Mouse (Mus musculus) hindbrain, embryonic 10.5 days (tissue): ENCODE results near the gene H2-DMa. TPM values are rescaled to one million over a fixed set of nuclear protein-coding genes. Genes with fewer than 3 reads are reported as not detected.
A peak's percentile ranks its signal among the peaks of the same experiment; 100 is the strongest.

ENCODE experiments used
- DNase-seq: peaks from one replicate; pipeline ENCODE4 v3.0.0-alpha.2; 2017; ENCODE audit warnings: low spot score
- H3K27ac ChIP-seq: fragments of 300-500 bp; sonication (generic); 2 replicates; pipeline ENCODE4 v1.5.1; 2016; ENCODE audit warnings: mild to moderate bottlenecking, moderate library complexity
- H3K27me3 ChIP-seq: fragments of 300-500 bp; sonication (generic); 2 replicates; pipeline ENCODE4 v1.6.1; 2016; ENCODE audit warnings: mild to moderate bottlenecking; ENCODE audit not compliant: poor library complexity, insufficient read depth, severe bottlenecking
- H3K36me3 ChIP-seq: fragments of 300-500 bp; sonication (generic); 2 replicates; pipeline ENCODE4 v1.6.1; 2016; ENCODE audit warnings: mild to moderate bottlenecking, moderate library complexity
- H3K4me1 ChIP-seq: fragments of 300-500 bp; sonication (generic); replicated peaks from 2 replicates; pipeline ENCODE4 v1.6.1; 2016; ENCODE audit warnings: mild to moderate bottlenecking
- H3K4me3 ChIP-seq: fragments of 300-500 bp; sonication (generic); 2 replicates; pipeline ENCODE4 v1.5.1; 2016; ENCODE audit warnings: mild to moderate bottlenecking, moderate library complexity
- H3K9me3 ChIP-seq: fragments of 300-500 bp; sonication (generic); 2 replicates; pipeline ENCODE4 v1.6.1; 2016; ENCODE audit warnings: mild to moderate bottlenecking, moderate library complexity
- WGBS: fragments of 180-500 bp; shearing (Covaris S2); methylation state at CpG from one replicate; pipeline ENCODE4 v1.1.7; 2016; 5-methylcytosine and 5-hydroxymethylcytosine counted together
- polyA plus RNA-seq: library from polyadenylated mRNA; unstranded; fragments of >200 nt; fragmentation: Nextera tagmentation; extraction: Ambion mirVana; gene quantifications from 2 replicates; pipeline ENCODE4 v1.2.1, GENCODE M21; 2016

The H2-DMa gene
- polyA plus RNA-seq = 5.8 and 7.7 TPM in 2 replicates

GRCm38 (mm10) chr17:34119249-34120179, at the start of gene H2-DMa:
TSS of gene H2-DMa (plus strand) at chr17:34119541.
- H3K27me3 ChIP-seq = no peaks in the 10 kb centered on the region
- no peaks in the 10 kb centered on the region for H3K9me3 ChIP-seq
- peak within 1 kb of the TSS; percentile 100 for H3K4me3 ChIP-seq
- H3K36me3 ChIP-seq = peaks cover 51% of the 10 kb centered on the region
- peak; percentile 98 for DNase-seq
- WGBS = under 1% methylated on average over 96 of the region's 96 CpGs
- H3K4me1 ChIP-seq = peaks cover 37% of the 10 kb centered on the region
- peak within 1 kb of the TSS; percentile 100 for H3K27ac ChIP-seq

- Histone ChIP-seq H3K4me1 (0 out of 2 replicates have a peak, but pooled peaks cover 8% of the 10 kb centered on the region), H3K27me3 (peaks cover 19% of the 10 kb centered on the region), H3K27ac (no peak overlapping the region), H3K9me3 (no peaks in the 10 kb centered on the region), H3K4me3 (no peak overlapping the region), H3K36me3 (no peaks in the 10 kb centered on the region)
- no peak for DNase-seq
- WGBS = 79% methylated on average over 5 of the region's 5 CpGs
Measured at GRCm38 (mm10) chr17:34072091-34072490, 47.2 kb upstream of the H2-DMa start.

- Histone ChIP-seq H3K36me3 (no peaks in the 10 kb centered on the region), H3K9me3 (no peaks in the 10 kb centered on the region), H3K4me1 (peaks cover 10% of the 10 kb centered on the region; the same call in 1 of the 2 replicates), H3K27ac (no peak overlapping the region), H3K4me3 (no peak overlapping the region), H3K27me3 (peaks cover 23% of the 10 kb centered on the region)
- WGBS = 41% methylated on average over 7 of the region's 7 CpGs
- peak; percentile 56 for DNase-seq
Measured at GRCm38 (mm10) chr17:34075271-34075670, 44.1 kb upstream of the H2-DMa start.

GRCm38 (mm10) chr17:34077549-34077948, 41.8 kb upstream of the H2-DMa start:
- WGBS = 2% methylated on average over 9 of the region's 9 CpGs
- peak; percentile 83 for DNase-seq
- no peaks in the 10 kb centered on the region for H3K9me3 ChIP-seq
- no peaks in the 10 kb centered on the region for H3K36me3 ChIP-seq
- H3K4me3 ChIP-seq = no peak overlapping the region
- peaks cover 10% of the 10 kb centered on the region; the same call in 1 of the 2 replicates for H3K4me1 ChIP-seq
- H3K27me3 ChIP-seq = peaks cover 23% of the 10 kb centered on the region
- no peak overlapping the region for H3K27ac ChIP-seq

GRCm38 (mm10) chr17:34078148-34078547, 41.2 kb upstream of the H2-DMa start:
- WGBS = 67% methylated on average over 4 of the region's 4 CpGs
- no peak overlapping the region for H3K4me3 ChIP-seq
- no peaks in the 10 kb centered on the region for H3K36me3 ChIP-seq
- no peak overlapping the region for H3K27ac ChIP-seq
- no peak for DNase-seq
- H3K9me3 ChIP-seq = no peaks in the 10 kb centered on the region
- H3K27me3 ChIP-seq = peaks cover 23% of the 10 kb centered on the region
- H3K4me1 ChIP-seq = peaks cover 14% of the 10 kb centered on the region

- no peak overlapping the region for H3K4me3 ChIP-seq
- H3K9me3 ChIP-seq = no peaks in the 10 kb centered on the region
- WGBS = 92% methylated on average over 11 of the region's 11 CpGs
- peaks cover 18% of the 10 kb centered on the region for H3K4me1 ChIP-seq
- no peaks in the 10 kb centered on the region for H3K36me3 ChIP-seq
- H3K27me3 ChIP-seq = peaks cover 23% of the 10 kb centered on the region
- H3K27ac ChIP-seq = no peak overlapping the region
- DNase-seq = no peak
Measured at GRCm38 (mm10) chr17:34079002-34079401, 40.3 kb upstream of the H2-DMa start.

- H3K27ac ChIP-seq = no peak overlapping the region
- DNase-seq = peak; percentile 38
- H3K4me3 ChIP-seq = no peak overlapping the region
- no peaks in the 10 kb centered on the region for H3K9me3 ChIP-seq
- no peaks in the 10 kb centered on the region for H3K36me3 ChIP-seq
- H3K4me1 ChIP-seq = peaks cover 18% of the 10 kb centered on the region
- H3K27me3 ChIP-seq = peaks cover 23% of the 10 kb centered on the region
- WGBS = 17% methylated on average over 5 of the region's 5 CpGs
Measured at GRCm38 (mm10) chr17:34079621-34080020, 39.7 kb upstream of the H2-DMa start.

- no peaks in the 10 kb centered on the region for H3K36me3 ChIP-seq
- no peaks in the 10 kb centered on the region; the same call in 1 of the 2 replicates for H3K27me3 ChIP-seq
- DNase-seq = peak; percentile 15
- H3K4me3 ChIP-seq = peak overlapping the region; percentile 16; the same call in 1 of the 2 replicates
- WGBS = 4% methylated on average over 8 of the region's 8 CpGs
- peak overlapping the region; percentile 6; the same call in 1 of the 2 replicates for H3K27ac ChIP-seq
- peaks cover 12% of the 10 kb centered on the region for H3K4me1 ChIP-seq
- H3K9me3 ChIP-seq = no peaks in the 10 kb centered on the region
Measured at GRCm38 (mm10) chr17:34083104-34083503, 36.2 kb upstream of the H2-DMa start.

- no peaks in the 10 kb centered on the region for H3K36me3 ChIP-seq
Measured at GRCm38 (mm10) chr17:34087386-34087785, 32.0 kb upstream of the H2-DMa start.

GRCm38 (mm10) chr17:34088124-34088523, 31.2 kb upstream of the H2-DMa start:
- Histone ChIP-seq H3K36me3 (no peaks in the 10 kb centered on the region), H3K27me3 (no peaks in the 10 kb centered on the region; the same call in 1 of the 2 replicates), H3K4me3 (no peak overlapping the region), H3K27ac (no peak overlapping the region), H3K9me3 (no peaks in the 10 kb centered on the region), H3K4me1 (peaks cover 15% of the 10 kb centered on the region)
- WGBS = 89% methylated on average over 11 of the region's 11 CpGs
- no peak for DNase-seq

More at GRCm38 (mm10) chr17:34087386-34087785, 32.0 kb upstream of the H2-DMa start:
- Histone ChIP-seq H3K9me3 (no peaks in the 10 kb centered on the region), H3K4me3 (no peak overlapping the region), H3K4me1 (peaks cover 13% of the 10 kb centered on the region), H3K27me3 (no peaks in the 10 kb centered on the region; the same call in 1 of the 2 replicates), H3K27ac (no peak overlapping the region)
- DNase-seq = no peak
- WGBS = 39% methylated on average over 2 of the region's 2 CpGs

- H3K27me3 ChIP-seq = 0 out of 2 replicates have a peak, but pooled peaks cover 2% of the 10 kb centered on the region
- H3K36me3 ChIP-seq = no peaks in the 10 kb centered on the region
- no peak overlapping the region for H3K4me3 ChIP-seq
- WGBS = 58% methylated on average over 7 of the region's 7 CpGs
- no peak overlapping the region for H3K27ac ChIP-seq
- no peaks in the 10 kb centered on the region for H3K9me3 ChIP-seq
- H3K4me1 ChIP-seq = peaks cover 22% of the 10 kb centered on the region
- peak; percentile 34 for DNase-seq
Measured at GRCm38 (mm10) chr17:34090923-34091322, 28.4 kb upstream of the H2-DMa start.

GRCm38 (mm10) chr17:34092197-34092875, 27.0 kb upstream of the H2-DMa start, which contains the start of gene H2-Oa:
TSS of gene H2-Oa (plus strand) at chr17:34092340.
- 0 out of 2 replicates have a peak, but pooled peaks cover 2% of the 10 kb centered on the region for H3K27me3 ChIP-seq
- no peaks in the 10 kb centered on the region for H3K9me3 ChIP-seq
- peaks cover 22% of the 10 kb centered on the region for H3K4me1 ChIP-seq
- H3K36me3 ChIP-seq = no peaks in the 10 kb centered on the region
- peak within 1 kb of the TSS; percentile 59 for H3K27ac ChIP-seq
- no peak for DNase-seq
- WGBS = 40% methylated on average over 11 of the region's 11 CpGs
- H3K4me3 ChIP-seq = no peak within 1 kb of the TSS
